Mouse (Mus musculus): ENCODE data around the gene Pou2f1. TPM values are rescaled to one million over a fixed set of nuclear protein-coding genes. Genes with fewer than 3 reads are reported as not detected.

Gene Pou2f1
- 10 to 100 TPM; 25.2 to 25.5 TPM for total RNA-seq (2021)
- long read RNA-seq, experiment 1, partial matches to known transcripts = 1 of 2 reads
- long read RNA-seq, experiment 1, other reads (novel, unspliced or antisense) = 1 of 2 reads
- long read RNA-seq, experiment 2, partial matches to known transcripts = 0 of 5 reads
- long read RNA-seq, experiment 2, other reads (novel, unspliced or antisense) = 4 of 5 reads

GRCm38 (mm10) chr1:166002520-166003155 lies at the start of gene Pou2f1:
Pou2f1 (minus strand) TSS chr1:166002678.
- peak; percentile 94 to 96 for DNase-seq (ENCODE audit: low spot score in 2 of 2)

GRCm38 (mm10) chr1:166049046-166049827 lies 46.8 kb upstream of the Pou2f1 start:
- no peak for DNase-seq (ENCODE audit: low spot score in 2 of 2)

- DNase-seq (ENCODE audit: low spot score in 2 of 2) = no peak
These were observed 45.9 kb upstream of the Pou2f1 start for GRCm38 (mm10) chr1:166048230-166048911.

- no peak for DNase-seq (ENCODE audit: low spot score in 2 of 2)
These were observed 45.2 kb upstream of the Pou2f1 start for GRCm38 (mm10) chr1:166047505-166048170.

GRCm38 (mm10) chr1:166045894-166046197 lies 43.4 kb upstream of the Pou2f1 start:
- DNase-seq (ENCODE audit: low spot score in 2 of 2) = no peak

GRCm38 (mm10) chr1:166045060-166045893 lies 42.8 kb upstream of the Pou2f1 start:
- no peak for DNase-seq (ENCODE audit: low spot score in 2 of 2)

- no peak for DNase-seq (ENCODE audit: low spot score in 2 of 2)
These were observed 41.1 kb upstream of the Pou2f1 start for GRCm38 (mm10) chr1:166043451-166044149.

GRCm38 (mm10) chr1:166041501-166041900 lies 39.0 kb upstream of the Pou2f1 start:
- DNase-seq (ENCODE audit: low spot score in 2 of 2) = no peak

- no peak for DNase-seq (ENCODE audit: low spot score in 2 of 2)
These were observed 36.4 kb upstream of the Pou2f1 start for GRCm38 (mm10) chr1:166038731-166039332.

GRCm38 (mm10) chr1:166035045-166035444 lies 32.6 kb upstream of the Pou2f1 start:
- DNase-seq (ENCODE audit: low spot score in 2 of 2) = no peak

GRCm38 (mm10) chr1:166031673-166032547 lies 29.4 kb upstream of the Pou2f1 start:
- no peak for DNase-seq (ENCODE audit: low spot score in 2 of 2)

GRCm38 (mm10) chr1:166023981-166024380 lies 21.5 kb upstream of the Pou2f1 start:
- no peak for DNase-seq (ENCODE audit: low spot score in 2 of 2)

GRCm38 (mm10) chr1:166017203-166017602 lies 14.7 kb upstream of the Pou2f1 start:
- no peak for DNase-seq (ENCODE audit: low spot score in 2 of 2)

- no peak for DNase-seq (ENCODE audit: low spot score in 2 of 2)
These were observed 13.8 kb upstream of the Pou2f1 start for GRCm38 (mm10) chr1:166016306-166016705.

- DNase-seq (ENCODE audit: low spot score in 2 of 2) = no peak
These were observed 12.1 kb upstream of the Pou2f1 start for GRCm38 (mm10) chr1:166014530-166014929.

GRCm38 (mm10) chr1:166010106-166010505 lies 7.6 kb upstream of the Pou2f1 start:
- no peak for DNase-seq (ENCODE audit: low spot score in 2 of 2)

- no peak for DNase-seq (ENCODE audit: low spot score in 2 of 2)
These were observed 6.3 kb upstream of the Pou2f1 start for GRCm38 (mm10) chr1:166008634-166009350.

GRCm38 (mm10) chr1:166007026-166007425 lies 4.5 kb upstream of the Pou2f1 start:
- no peak for DNase-seq (ENCODE audit: low spot score in 2 of 2)

All from adrenal gland, postnatal 4 days (tissue).